Mouse (Mus musculus): ENCODE results near the gene Ube3b. TPM values are rescaled to one million over a fixed set of nuclear protein-coding genes. Genes with fewer than 3 reads are reported as not detected.

Ube3b gene
- total RNA-seq, 2 experiments from 2014 or later, result 12.9 to 19.3 TPM

- ATAC-seq (replicated peaks; ENCODE audit: low FRiP score, poor library complexity, severe bottlenecking), result no peak
Measured at GRCm38 (mm10) chr5:114372565-114372964, 7.8 kb upstream of the Ube3b start.

GRCm38 (mm10) chr5:114373174-114373573 is 7.2 kb upstream of the Ube3b start:
- no peak for ATAC-seq (replicated peaks; ENCODE audit: low FRiP score, poor library complexity, severe bottlenecking)

GRCm38 (mm10) chr5:114373581-114373980 is 6.8 kb upstream of the Ube3b start:
- no peak for ATAC-seq (replicated peaks; ENCODE audit: low FRiP score, poor library complexity, severe bottlenecking)

GRCm38 (mm10) chr5:114374409-114375213 is 5.8 kb upstream of the Ube3b start:
- ATAC-seq (replicated peaks; ENCODE audit: low FRiP score, poor library complexity, severe bottlenecking), result 0 out of 2 replicates have a peak, but pooled peaks have one; percentile 37

- no peak for ATAC-seq (replicated peaks; ENCODE audit: low FRiP score, poor library complexity, severe bottlenecking)
Measured at GRCm38 (mm10) chr5:114378177-114378920, 2.1 kb upstream of the Ube3b start.

GRCm38 (mm10) chr5:114378936-114379335 is 1.5 kb upstream of the Ube3b start:
- ATAC-seq (replicated peaks; ENCODE audit: low FRiP score, poor library complexity, severe bottlenecking), result no peak

GRCm38 (mm10) chr5:114379763-114380162 is 644 bp upstream of the Ube3b start:
- no peak for ATAC-seq (replicated peaks; ENCODE audit: low FRiP score, poor library complexity, severe bottlenecking)

GRCm38 (mm10) chr5:114381013-114381351 is 575 bp downstream of the Ube3b start:
- no peak for ATAC-seq (replicated peaks; ENCODE audit: low FRiP score, poor library complexity, severe bottlenecking)

GRCm38 (mm10) chr5:114383184-114383904 is 2.9 kb downstream of the Ube3b start:
- no peak for ATAC-seq (replicated peaks; ENCODE audit: low FRiP score, poor library complexity, severe bottlenecking)

- no peak for ATAC-seq (replicated peaks; ENCODE audit: low FRiP score, poor library complexity, severe bottlenecking)
Measured at GRCm38 (mm10) chr5:114384448-114384847, 4.0 kb downstream of the Ube3b start.

- no peak for ATAC-seq (replicated peaks; ENCODE audit: low FRiP score, poor library complexity, severe bottlenecking)
Measured at GRCm38 (mm10) chr5:114393169-114393568, 12.8 kb downstream of the Ube3b start.

- ATAC-seq (replicated peaks; ENCODE audit: low FRiP score, poor library complexity, severe bottlenecking), result no peak
Measured at GRCm38 (mm10) chr5:114406592-114406991, 26.2 kb downstream of the Ube3b start.

GRCm38 (mm10) chr5:114407269-114407668 is 26.9 kb downstream of the Ube3b start:
- ATAC-seq (replicated peaks; ENCODE audit: low FRiP score, poor library complexity, severe bottlenecking), result no peak

GRCm38 (mm10) chr5:114407810-114408209 is 27.4 kb downstream of the Ube3b start:
- ATAC-seq (replicated peaks; ENCODE audit: low FRiP score, poor library complexity, severe bottlenecking), result no peak

GRCm38 (mm10) chr5:114408846-114409245 is 28.4 kb downstream of the Ube3b start:
- ATAC-seq (replicated peaks; ENCODE audit: low FRiP score, poor library complexity, severe bottlenecking), result no peak

GRCm38 (mm10) chr5:114410429-114410828 is 30.0 kb downstream of the Ube3b start:
- no peak for ATAC-seq (replicated peaks; ENCODE audit: low FRiP score, poor library complexity, severe bottlenecking)

GRCm38 (mm10) chr5:114412361-114412998 is 32.1 kb downstream of the Ube3b start:
- ATAC-seq (replicated peaks; ENCODE audit: low FRiP score, poor library complexity, severe bottlenecking), result no peak

GRCm38 (mm10) chr5:114413067-114413735 is 32.8 kb downstream of the Ube3b start:
- ATAC-seq (replicated peaks; ENCODE audit: low FRiP score, poor library complexity, severe bottlenecking), result no peak

GRCm38 (mm10) chr5:114415606-114416005 is 35.2 kb downstream of the Ube3b start:
- ATAC-seq (replicated peaks; ENCODE audit: low FRiP score, poor library complexity, severe bottlenecking), result no peak

GRCm38 (mm10) chr5:114416855-114417254 is 36.4 kb downstream of the Ube3b start:
- ATAC-seq (replicated peaks; ENCODE audit: low FRiP score, poor library complexity, severe bottlenecking), result no peak

Data from erythroid progenitor cell, adult 5-6 weeks (primary cell).